Comparison of ENCODE assay signal across 19 mouse cellular contexts in genomic region chr4:57942892-57943291, GRCm38 (mm10). TPM values are rescaled to one million over a fixed set of nuclear protein-coding genes. Genes with fewer than 3 reads are reported as not detected.
"Had no signal": no experiment of that assay in that cellular context is flagged by ENCODE, and none has a peak within 500 bp of the region (broad histone marks: within the 10 kb centered on the region; RNA-seq: fewer than 3 reads in every experiment).

No protein-coding gene starts in this region.

- H3K9ac ChIP-seq: lung, embryonic 14.5 days; midbrain, embryonic 13.5 days; neural tube, embryonic 13.5 days; neural tube, embryonic 15.5 days had no signal

- H3K4me2 ChIP-seq: lung, embryonic 14.5 days; midbrain, embryonic 13.5 days; neural tube, embryonic 13.5 days; neural tube, embryonic 15.5 days had no signal

- H3K27ac ChIP-seq: midbrain, embryonic 10.5 days; midbrain, embryonic 13.5 days; neural tube, embryonic 13.5 days; neural tube, embryonic 15.5 days had no signal

- DNase-seq: lung, adult 18-20 months; lung, embryonic 14.5 days; lung, postnatal 10 days; lung, postnatal 4 days; retina, postnatal 1 day; right cerebral cortex, adult 18-20 months; right cerebral cortex, postnatal 25 days; right cerebral cortex, postnatal 4 days; spleen, adult 18-20 months; thymus, adult 18-20 months; thymus, postnatal 25 days; thymus, postnatal 4 days had no signal

- H3K9me3 ChIP-seq: midbrain, embryonic 10.5 days; midbrain, embryonic 13.5 days; neural tube, embryonic 13.5 days; neural tube, embryonic 15.5 days had no signal

- H3K27me3 ChIP-seq: midbrain, embryonic 13.5 days; neural tube, embryonic 13.5 days; neural tube, embryonic 15.5 days had no signal

- H3K4me3 ChIP-seq: midbrain, embryonic 10.5 days; midbrain, embryonic 13.5 days; myocyte; neural tube, embryonic 13.5 days; neural tube, embryonic 15.5 days had no signal

- ATAC-seq: midbrain, embryonic 13.5 days; midbrain, embryonic 16.5 days had no signal

- H3K4me1 ChIP-seq: midbrain, embryonic 10.5 days; midbrain, embryonic 13.5 days; neural tube, embryonic 13.5 days; neural tube, embryonic 15.5 days had no signal

RNA-seq across cellular contexts. Expression of gene D630039A03Rik, which starts 26.8 kb away (rescaled TPM):
- total RNA-seq: megakaryocyte-erythroid progenitor cell, adult 5-6 weeks had no signal
- polyA plus RNA-seq: midbrain, embryonic 13.5 days; midbrain, embryonic 16.5 days had no signal
